Mouse (Mus musculus) small intestine, adult 2 months (tissue): ENCODE results near the gene Morc3. TPM values are rescaled to one million over a fixed set of nuclear protein-coding genes. Genes with fewer than 3 reads are reported as not detected.

Experiments
- H3K27ac ChIP-seq: fragments of 200-500 bp; 2 replicates; pipeline ENCODE4 v1.5.1; 2012; ENCODE audit warnings: low read depth, low read length, control low read depth, inconsistent platforms; ENCODE audit not compliant: insufficient read depth
- H3K27me3 ChIP-seq: fragments of 200-500 bp; 2 replicates; pipeline ENCODE4 v1.6.1; 2012; ENCODE audit warnings: mild to moderate bottlenecking, moderate library complexity, low read length, inconsistent platforms; ENCODE audit not compliant: control insufficient read depth, insufficient read depth
- H3K36me3 ChIP-seq: fragments of 200-500 bp; 2 replicates; pipeline ENCODE4 v1.6.1; 2012; ENCODE audit warnings: mild to moderate bottlenecking, low read length, control low read depth, inconsistent platforms; ENCODE audit not compliant: control insufficient read depth, insufficient read depth
- H3K4me1 ChIP-seq: fragments of 200-500 bp; 2 replicates; pipeline ENCODE4 v1.6.1; 2012; ENCODE audit warnings: low read length, inconsistent platforms, mixed read lengths; ENCODE audit not compliant: control insufficient read depth, insufficient read depth, insufficient read length
- H3K4me3 ChIP-seq: fragments of 200-500 bp; 2 replicates; pipeline ENCODE4 v1.5.1; 2012; ENCODE audit warnings: low read depth, mild to moderate bottlenecking, control low read depth, inconsistent platforms, low read length, moderate library complexity
- CTCF ChIP-seq: fragments of 200-500 bp; IDR thresholded peaks from 2 replicates; pipeline ENCODE4 v1.5.1; 2012; ENCODE audit warnings: low read depth, mild to moderate bottlenecking, control low read depth, inconsistent platforms, low read length, moderate library complexity, mixed read lengths; ENCODE audit not compliant: insufficient replicate concordance, insufficient read length; ENCODE audit errors: extremely low read depth
- POLR2A ChIP-seq: fragments of 200-500 bp; IDR thresholded peaks from 2 replicates; pipeline ENCODE4 v1.6.1; 2012; ENCODE audit warnings: low read depth, mild to moderate bottlenecking, control low read depth, inconsistent platforms, low read length, moderate library complexity
- WGBS: fragments of 180-500 bp; shearing (Covaris S2); methylation state at CpG from one replicate; pipeline ENCODE4 v1.1.7; 2018; 5-methylcytosine and 5-hydroxymethylcytosine counted together
- polyA plus RNA-seq: library from polyadenylated mRNA; depleted of rRNA; stranded (reverse); fragments of >200 nt; gene quantifications from 2 replicates; pipeline ENCODE4 v1.2.3, GENCODE M21; 2012

The Morc3 gene
- polyA plus RNA-seq, 1 experiment: 2.7 TPM

- Histone ChIP-seq H3K27me3 (no peaks in the 10 kb centered on the region), H3K36me3 (peaks cover 46% of the 10 kb centered on the region), H3K27ac (no peak overlapping the region), H3K4me1 (peaks cover 2% of the 10 kb centered on the region; the same call in 1 of the 2 replicates), H3K4me3 (no peak overlapping the region)
- 93% methylated on average over 6 of the region's 6 CpGs for WGBS
- TF ChIP-seq POLR2A (no peak), CTCF (no peak)
Measured at GRCm38 (mm10) chr16:93807167-93807566, 24.8 kb upstream of the Morc3 start.

- no peak overlapping the region for H3K27ac ChIP-seq
Measured at GRCm38 (mm10) chr16:93807961-93808554, 23.9 kb upstream of the Morc3 start.

GRCm38 (mm10) chr16:93815856-93816736 is 15.8 kb upstream of the Morc3 start:
- 19% methylated on average over 20 of the region's 20 CpGs for WGBS

More at GRCm38 (mm10) chr16:93807961-93808554, 23.9 kb upstream of the Morc3 start:
- TF ChIP-seq POLR2A (no peak), CTCF (no peak)
- Histone ChIP-seq H3K4me1 (peaks cover 2% of the 10 kb centered on the region; the same call in 1 of the 2 replicates), H3K36me3 (peaks cover 50% of the 10 kb centered on the region), H3K27me3 (no peaks in the 10 kb centered on the region), H3K4me3 (no peak overlapping the region)
- WGBS: 63% methylated on average over 8 of the region's 8 CpGs

GRCm38 (mm10) chr16:93816861-93817260 is 15.1 kb upstream of the Morc3 start:
- Histone ChIP-seq H3K4me1 (peaks cover 24% of the 10 kb centered on the region; the same call in 1 of the 2 replicates), H3K27ac (peak overlapping the region; percentile 99), H3K36me3 (peaks cover 6% of the 10 kb centered on the region; the same call in 1 of the 2 replicates), H3K4me3 (no peak overlapping the region; the same call in 1 of the 2 replicates), H3K27me3 (no peaks in the 10 kb centered on the region)
- WGBS: 8% methylated on average over 7 of the region's 7 CpGs
- TF ChIP-seq POLR2A (no peak), CTCF (no peak; the same call in 1 of the 2 replicates)

More at GRCm38 (mm10) chr16:93815856-93816736, 15.8 kb upstream of the Morc3 start:
- H3K36me3 ChIP-seq: peaks cover 9% of the 10 kb centered on the region
- H3K4me3 ChIP-seq: peak overlapping the region; percentile 38
- H3K4me1 ChIP-seq: peaks cover 24% of the 10 kb centered on the region; the same call in 1 of the 2 replicates
- H3K27me3 ChIP-seq: no peaks in the 10 kb centered on the region
- TF ChIP-seq POLR2A (no peak; the same call in 1 of the 2 replicates), CTCF (no peak)
- H3K27ac ChIP-seq: peak overlapping the region; percentile 99

GRCm38 (mm10) chr16:93817371-93817770 is 14.6 kb upstream of the Morc3 start:
- TF ChIP-seq POLR2A (no peak), CTCF (no peak)
- H3K27me3 ChIP-seq: no peaks in the 10 kb centered on the region
- peaks cover 24% of the 10 kb centered on the region; the same call in 1 of the 2 replicates for H3K4me1 ChIP-seq
- peaks cover 2% of the 10 kb centered on the region; the same call in 1 of the 2 replicates for H3K36me3 ChIP-seq
- WGBS: 46% methylated on average over 5 of the region's 5 CpGs
- H3K4me3 ChIP-seq: no peak overlapping the region
- peak overlapping the region; percentile 99 for H3K27ac ChIP-seq

- no peaks in the 10 kb centered on the region for H3K27me3 ChIP-seq
- no peak for TF ChIP-seq CTCF
- TF ChIP-seq POLR2A: no peak
- H3K4me1 ChIP-seq: peaks cover 24% of the 10 kb centered on the region; the same call in 1 of the 2 replicates
- H3K4me3 ChIP-seq: no peak overlapping the region
- H3K36me3 ChIP-seq: no peaks in the 10 kb centered on the region
- peak overlapping the region; percentile 56 for H3K27ac ChIP-seq
- WGBS: 6% methylated on average over 12 of the region's 12 CpGs
Measured at GRCm38 (mm10) chr16:93818691-93819324, 13.1 kb upstream of the Morc3 start.

- Histone ChIP-seq H3K27ac (peak overlapping the region; percentile 56), H3K4me1 (peaks cover 24% of the 10 kb centered on the region; the same call in 1 of the 2 replicates), H3K4me3 (no peak overlapping the region), H3K27me3 (no peaks in the 10 kb centered on the region), H3K36me3 (no peaks in the 10 kb centered on the region)
- TF ChIP-seq POLR2A (no peak), CTCF (no peak)
- 28% methylated on average over 4 of the region's 4 CpGs for WGBS
Measured at GRCm38 (mm10) chr16:93819325-93819696, 12.6 kb upstream of the Morc3 start.
